Mouse (Mus musculus): Measurements from ENCODE around the gene Ulk4. TPM values are rescaled to one million over a fixed set of nuclear protein-coding genes. Genes with fewer than 3 reads are reported as not detected.

The Ulk4 gene
- polyA plus RNA-seq, 2 experiments: 0.40 to 30.5 TPM

DNA sequence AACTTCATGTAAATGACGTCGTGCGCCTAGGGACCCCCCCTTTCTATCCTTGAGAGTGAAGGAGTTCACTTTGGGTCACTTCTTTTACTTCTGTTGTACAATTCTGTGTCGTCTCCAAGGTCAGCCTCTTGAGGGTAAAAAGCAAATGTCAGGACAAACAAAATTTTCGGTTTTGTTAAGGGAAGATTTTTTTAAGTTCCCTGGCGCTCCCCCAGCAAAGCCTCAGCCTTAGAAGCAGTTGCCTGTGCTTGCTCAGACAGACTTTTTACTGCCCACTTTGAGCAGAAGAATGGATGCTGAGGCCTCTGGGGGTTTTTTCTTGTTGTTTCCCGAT is 21.0 kb upstream of the Ulk4 start:
- Histone ChIP-seq H3K4me3 (ENCODE audit: insufficient read depth in 1 of 2, low read depth in 2 of 2, low read length in 2 of 2) (peak overlapping the region; percentile 70), H3K36me3 (replicated peaks; ENCODE audit: control insufficient read depth, insufficient read depth, low read depth) (no peaks in the 10 kb centered on the region), H3K9me3 (ENCODE audit: control insufficient read depth, low read length) (no peaks in the 10 kb centered on the region), H3K9ac (replicated peaks) (peak overlapping the region; percentile 57), H3K27ac (no peak overlapping the region), H3K27me3 (ENCODE audit: control insufficient read depth, insufficient read depth, low read length) (peaks cover 6% of the 10 kb centered on the region), H3K4me2 (ENCODE audit: low read depth) (peak overlapping the region; percentile 77), H3K4me1 (replicated peaks; ENCODE audit: control insufficient read depth in 2 of 2, insufficient read depth in 2 of 2, low read length in 1 of 2) (peaks cover 0 to 15% of the 10 kb centered on the region in 2 experiments)
- no peak for DNase-seq (ENCODE audit: low read depth in 3 of 3, low spot score in 3 of 3)
- 2% methylated on average over 7 of the region's 7 CpGs for WGBS (ENCODE audit: insufficient replicate concordance)
- TF ChIP-seq EP300 (IDR thresholded peaks at IDR 0.05; ENCODE audit: low read depth) (no peak), CTCF (IDR thresholded peaks at IDR 0.05; ENCODE audit: low read depth) (no peak)
- no peak for ATAC-seq (ENCODE audit: insufficient read depth)

DNA sequence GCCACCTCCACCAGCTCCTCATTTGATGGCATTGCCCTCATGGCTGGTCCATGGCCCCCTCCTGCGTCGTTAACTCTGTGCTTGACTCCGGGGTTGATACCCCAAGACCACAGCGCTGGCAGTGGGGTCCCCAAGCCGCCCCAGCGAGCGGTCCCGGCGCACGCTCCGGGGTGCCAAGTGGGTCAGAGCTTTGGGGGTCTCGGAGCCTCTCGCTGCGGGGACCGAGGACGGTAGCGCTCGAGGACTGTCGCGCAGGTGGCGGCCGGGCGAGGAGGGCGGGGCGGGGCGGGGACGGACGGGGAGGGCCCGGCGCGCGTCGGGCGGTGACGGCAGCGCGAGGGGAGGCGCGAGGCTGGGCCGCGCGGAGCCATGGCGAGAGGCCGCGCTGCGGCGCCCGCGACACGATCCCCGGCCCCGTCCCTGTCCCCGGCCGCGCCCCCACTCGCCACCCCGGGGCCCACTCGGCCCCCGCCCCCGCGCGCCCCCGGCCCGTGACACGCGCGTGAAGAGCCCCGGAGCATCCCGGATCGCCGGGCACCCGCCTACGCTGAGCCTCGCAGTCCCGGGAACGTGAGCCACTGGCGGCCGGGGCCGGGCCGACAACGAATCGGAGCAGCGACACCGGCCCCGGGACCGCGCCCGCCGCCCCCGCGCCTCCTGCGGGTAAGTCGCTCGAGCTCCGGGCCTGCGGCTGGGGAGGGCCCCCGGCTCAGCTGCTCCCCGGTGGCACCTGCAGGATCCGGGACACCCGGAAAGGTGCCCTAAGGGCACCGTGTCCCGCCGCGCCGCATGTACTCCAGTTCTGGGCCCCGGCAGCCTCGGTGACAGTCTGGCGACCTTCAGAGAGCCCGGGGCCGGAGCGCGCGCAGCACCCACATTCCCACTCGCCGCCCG is 20.4 kb upstream of the Ulk4 start, which contains the start of gene Trak1:
Trak1 (plus strand) TSS at position 332 of the 894 bp plus-strand sequence.
- Histone ChIP-seq H3K9me3 (ENCODE audit: control insufficient read depth, low read length) (no peaks in the 10 kb centered on the region), H3K27me3 (ENCODE audit: control insufficient read depth, insufficient read depth, low read length) (peaks cover 6% of the 10 kb centered on the region), H3K27ac (no peak within 1 kb of the TSS), H3K4me1 (replicated peaks; ENCODE audit: control insufficient read depth in 2 of 2, insufficient read depth in 2 of 2, low read length in 1 of 2) (peaks cover 0 to 15% of the 10 kb centered on the region in 2 experiments), H3K4me3 (ENCODE audit: insufficient read depth in 1 of 2, low read depth in 2 of 2, low read length in 2 of 2) (peak within 1 kb of the TSS; percentile 70), H3K9ac (replicated peaks) (peak within 1 kb of the TSS; percentile 57), H3K4me2 (ENCODE audit: low read depth) (peak within 1 kb of the TSS; percentile 77), H3K36me3 (replicated peaks; ENCODE audit: control insufficient read depth, insufficient read depth, low read depth) (no peaks in the 10 kb centered on the region)
- ATAC-seq (ENCODE audit: insufficient read depth) (peak; percentile 91), DNase-seq (ENCODE audit: low read depth in 3 of 3, low spot score in 3 of 3) (peak in 2 of 3 experiments; percentile 28 to 39)
- under 1% methylated on average over 91 of the region's 116 CpGs for WGBS (ENCODE audit: insufficient replicate concordance)
- no peak for TF ChIP-seq CTCF (IDR thresholded peaks at IDR 0.05; ENCODE audit: low read depth)
- no peak for TF ChIP-seq EP300 (IDR thresholded peaks at IDR 0.05; ENCODE audit: low read depth)

DNA sequence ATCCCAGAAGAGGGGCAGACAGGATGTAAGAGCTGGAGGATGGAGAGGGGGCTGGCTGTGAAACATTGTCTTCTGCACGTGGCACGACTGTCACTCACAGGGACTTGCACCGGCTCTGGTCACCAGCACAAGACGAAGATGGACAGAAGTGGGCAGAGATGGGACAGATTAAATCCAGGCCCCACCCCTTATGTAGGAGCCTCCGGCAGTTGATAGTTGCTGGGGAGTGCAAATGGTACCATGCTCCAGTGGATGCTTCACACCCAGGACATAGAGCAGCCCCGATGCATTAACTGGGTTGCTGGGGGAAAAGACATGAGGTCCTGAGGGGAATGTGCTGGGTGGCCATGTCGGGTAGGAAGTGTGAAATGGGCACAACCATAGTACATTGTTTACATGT is 18.2 kb upstream of the Ulk4 start:
- Histone ChIP-seq H3K27ac (no peak overlapping the region), H3K4me3 (ENCODE audit: insufficient read depth in 1 of 2, low read depth in 2 of 2, low read length in 2 of 2) (no peak overlapping the region), H3K36me3 (replicated peaks; ENCODE audit: control insufficient read depth, insufficient read depth, low read depth) (no peaks in the 10 kb centered on the region), H3K4me2 (ENCODE audit: low read depth) (no peak overlapping the region), H3K9me3 (ENCODE audit: control insufficient read depth, low read length) (no peaks in the 10 kb centered on the region), H3K9ac (replicated peaks) (no peak overlapping the region), H3K4me1 (replicated peaks; ENCODE audit: control insufficient read depth in 2 of 2, insufficient read depth in 2 of 2, low read length in 1 of 2) (peaks cover 0 to 15% of the 10 kb centered on the region in 2 experiments), H3K27me3 (ENCODE audit: control insufficient read depth, insufficient read depth, low read length) (peaks cover 6% of the 10 kb centered on the region)
- WGBS (ENCODE audit: insufficient replicate concordance): 47% methylated on average over 7 of the region's 7 CpGs
- TF ChIP-seq CTCF (IDR thresholded peaks at IDR 0.05; ENCODE audit: low read depth): no peak
- TF ChIP-seq EP300 (IDR thresholded peaks at IDR 0.05; ENCODE audit: low read depth): no peak
- no peak for ATAC-seq (ENCODE audit: insufficient read depth)
- no peak for DNase-seq (ENCODE audit: low read depth in 3 of 3, low spot score in 3 of 3)

DNA sequence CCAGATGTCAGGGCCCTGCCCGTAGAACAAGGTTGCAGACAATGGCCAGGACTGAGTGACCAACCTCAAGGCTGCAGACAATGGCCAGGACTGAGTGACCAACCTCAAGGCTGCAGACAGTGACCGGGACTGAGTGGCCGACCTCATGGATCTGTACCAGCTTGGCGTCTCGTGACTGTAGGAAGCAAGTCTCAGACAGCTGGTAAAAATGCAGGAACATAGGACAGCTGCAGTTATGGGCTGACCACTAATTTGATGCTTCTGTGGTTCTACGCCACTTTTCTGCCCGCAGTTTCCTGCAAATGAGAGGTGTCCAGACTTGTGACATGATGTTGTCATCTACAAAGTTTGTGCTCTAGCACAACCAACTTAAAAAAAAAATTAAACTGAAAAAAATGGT is 16.2 kb upstream of the Ulk4 start:
- DNase-seq (ENCODE audit: low read depth in 3 of 3, low spot score in 3 of 3) (no peak), ATAC-seq (ENCODE audit: insufficient read depth) (no peak)
- H3K27ac ChIP-seq: no peak overlapping the region
- 63% methylated on average over 7 of the region's 7 CpGs for WGBS (ENCODE audit: insufficient replicate concordance)
- no peaks in the 10 kb centered on the region for H3K36me3 ChIP-seq (replicated peaks; ENCODE audit: control insufficient read depth, insufficient read depth, low read depth)
- peaks cover 6% of the 10 kb centered on the region for H3K27me3 ChIP-seq (ENCODE audit: control insufficient read depth, insufficient read depth, low read length)
- TF ChIP-seq EP300 (IDR thresholded peaks at IDR 0.05; ENCODE audit: low read depth) (no peak), CTCF (IDR thresholded peaks at IDR 0.05; ENCODE audit: low read depth) (no peak)
- H3K4me3 ChIP-seq (ENCODE audit: insufficient read depth in 1 of 2, low read depth in 2 of 2, low read length in 2 of 2): no peak overlapping the region
- no peak overlapping the region for H3K9ac ChIP-seq (replicated peaks)
- peaks cover 0 to 7% of the 10 kb centered on the region in 2 experiments; a peak in 3 of 4 replicates for H3K4me1 ChIP-seq (replicated peaks; ENCODE audit: control insufficient read depth in 2 of 2, insufficient read depth in 2 of 2, low read length in 1 of 2)
- H3K9me3 ChIP-seq (ENCODE audit: control insufficient read depth, low read length): no peaks in the 10 kb centered on the region
- H3K4me2 ChIP-seq (ENCODE audit: low read depth): no peak overlapping the region

DNA sequence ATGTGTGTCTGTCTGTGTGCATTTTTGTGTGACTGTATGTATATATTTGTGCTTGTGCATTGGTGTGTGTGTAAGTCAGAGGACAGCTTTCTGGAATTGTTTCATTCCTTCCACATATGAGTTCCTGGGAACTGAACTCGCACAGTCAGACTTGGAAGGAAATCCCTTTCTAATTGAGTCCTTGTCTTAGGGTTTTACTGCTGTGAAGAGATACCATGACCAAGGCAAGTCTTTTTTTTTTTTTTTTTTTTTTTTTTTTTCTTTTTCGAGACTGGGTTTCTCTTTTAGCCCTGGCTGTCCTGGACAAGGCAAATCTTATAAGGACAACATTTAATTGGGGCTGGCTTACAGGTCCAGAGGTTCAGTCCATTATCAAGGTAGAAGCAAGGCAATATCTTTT is 14.3 kb upstream of the Ulk4 start:
- no peak overlapping the region for H3K9ac ChIP-seq (replicated peaks)
- H3K36me3 ChIP-seq (replicated peaks; ENCODE audit: control insufficient read depth, insufficient read depth, low read depth): no peaks in the 10 kb centered on the region
- H3K27ac ChIP-seq: no peak overlapping the region
- no peak for TF ChIP-seq CTCF (IDR thresholded peaks at IDR 0.05; ENCODE audit: low read depth)
- TF ChIP-seq EP300 (IDR thresholded peaks at IDR 0.05; ENCODE audit: low read depth): no peak
- DNase-seq (ENCODE audit: low read depth in 3 of 3, low spot score in 3 of 3): no peak
- no peak overlapping the region for H3K4me2 ChIP-seq (ENCODE audit: low read depth)
- no peaks in the 10 kb centered on the region for H3K9me3 ChIP-seq (ENCODE audit: control insufficient read depth, low read length)
- 57% methylated on average over 2 of the region's 2 CpGs for whole genome bisulfite sequencing (ENCODE audit: insufficient replicate concordance)
- H3K27me3 ChIP-seq (ENCODE audit: control insufficient read depth, insufficient read depth, low read length): peaks cover 1% of the 10 kb centered on the region
- H3K4me1 ChIP-seq (replicated peaks; ENCODE audit: control insufficient read depth in 2 of 2, insufficient read depth in 2 of 2, low read length in 1 of 2): peaks cover 5 to 13% of the 10 kb centered on the region in 2 experiments
- ATAC-seq (ENCODE audit: insufficient read depth): no peak
- H3K4me3 ChIP-seq (ENCODE audit: insufficient read depth in 1 of 2, low read depth in 2 of 2, low read length in 2 of 2): no peak overlapping the region
